Mouse (Mus musculus) cerebellum, adult 2 months (tissue): ENCODE data around the gene Sco1.

Source experiments
- CTCF ChIP-seq: fragments of 200-500 bp; IDR thresholded peaks from 2 replicates; pipeline ENCODE4 v1.5.1; 2011; ENCODE audit warnings: low read depth, mild to moderate bottlenecking, control low read depth, low read length, moderate library complexity, borderline replicate concordance; ENCODE audit not compliant: insufficient read depth
- POLR2A ChIP-seq: fragments of 200-500 bp; IDR thresholded peaks from 2 replicates; pipeline ENCODE4 v1.6.1; 2011; ENCODE audit warnings: low read length, control low read depth, borderline replicate concordance; ENCODE audit not compliant: insufficient read depth

DNA sequence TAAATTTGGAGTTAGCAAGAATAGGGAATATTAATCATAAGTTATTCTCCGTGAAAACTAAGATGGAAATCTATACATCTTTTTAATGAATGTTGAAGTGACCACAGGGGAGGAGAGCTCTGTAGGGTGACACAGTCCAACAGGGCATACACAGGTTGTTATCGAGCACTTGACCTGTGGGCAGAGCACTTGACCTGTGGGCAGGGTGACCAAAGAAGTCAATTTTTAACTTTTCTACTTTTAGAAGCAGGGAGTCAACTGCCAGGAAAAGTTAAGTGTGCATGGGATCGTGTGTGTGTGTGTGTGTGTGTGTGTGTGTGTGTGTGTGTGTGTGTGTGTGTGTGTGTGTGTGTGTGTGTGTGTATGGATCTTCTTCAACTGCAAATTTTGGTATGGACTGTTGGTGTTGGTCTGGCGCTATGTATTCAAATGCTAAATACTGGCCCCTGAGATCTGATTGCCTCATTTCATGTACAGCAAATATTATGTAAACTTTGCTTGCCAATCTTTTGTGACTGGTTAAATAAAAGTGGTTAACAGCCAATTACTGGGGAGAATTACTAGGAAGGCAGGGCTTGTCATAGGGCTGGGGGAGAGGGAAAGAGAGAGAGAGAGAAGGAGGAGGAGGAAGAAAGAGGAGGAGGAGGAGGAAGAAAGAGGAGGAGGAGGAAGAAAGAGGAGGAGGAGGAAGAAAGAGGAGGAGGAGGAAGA lies 17.5 kb upstream of the Sco1 start:
- TF ChIP-seq CTCF (no peak), POLR2A (no peak)
